In genomic region chr14:99943156-99943555, GRCm38 (mm10) we compare ENCODE assay signal across 8 mouse cellular contexts.
A peak's percentile ranks its signal among the peaks of the same experiment; 100 is the strongest.
DNase-seq lines count a peak whose midpoint lies in the region; ATAC-seq lines count a peak whose summit lies in the region.

No protein-coding gene starts in this region.

- no peak overlapping the region; the same call in 1 of the 2 replicates for H3K9ac ChIP-seq in forebrain, embryonic 16.5 days (replicated peaks; ENCODE audit: low read depth, low read length)
- no peak overlapping the region for H3K9ac ChIP-seq in hindbrain, embryonic 16.5 days (ENCODE audit: low read depth, low read length)
- H3K9ac ChIP-seq in limb, embryonic 12.5 days (replicated peaks): no peak overlapping the region
- no peak overlapping the region for H3K9ac ChIP-seq in midbrain, embryonic 13.5 days (replicated peaks)

- H3K4me3 ChIP-seq in forebrain, embryonic 16.5 days (replicated peaks; ENCODE audit: low read length): no peak overlapping the region
- H3K4me3 ChIP-seq in hindbrain, embryonic 16.5 days (ENCODE audit: low read length): no peak overlapping the region
- no peak overlapping the region for H3K4me3 ChIP-seq in limb, embryonic 12.5 days (replicated peaks)
- H3K4me3 ChIP-seq in midbrain, embryonic 13.5 days (replicated peaks): no peak overlapping the region

- peak; percentile 94 for ATAC-seq in forebrain, embryonic 16.5 days
- peak; percentile 92 for ATAC-seq in hindbrain, embryonic 16.5 days
- peak; percentile 92 for ATAC-seq in limb, embryonic 12.5 days (ENCODE audit: insufficient number of reproducible peaks, insufficient read depth, low FRiP score, low TSS enrichment, low read depth)
- ATAC-seq in midbrain, embryonic 13.5 days: peak; percentile 90

- WGBS in forebrain, embryonic 16.5 days: 3% methylated on average over 8 of the region's 8 CpGs
- WGBS in hindbrain, embryonic 16.5 days: 13% methylated on average over 8 of the region's 8 CpGs
- 11% methylated on average over 8 of the region's 8 CpGs for WGBS in limb, embryonic 12.5 days
- 8% methylated on average over 8 of the region's 8 CpGs for WGBS in midbrain, embryonic 13.5 days

- peak overlapping the region; percentile 69 for H3K27ac ChIP-seq in forebrain, embryonic 16.5 days (ENCODE audit: low read length)
- H3K27ac ChIP-seq in hindbrain, embryonic 16.5 days (ENCODE audit: low read depth, low read length): peak overlapping the region; percentile 75
- H3K27ac ChIP-seq in limb, embryonic 12.5 days: peak overlapping the region; percentile 84
- H3K27ac ChIP-seq in midbrain, embryonic 13.5 days: peak overlapping the region; percentile 67

- H3K9me3 ChIP-seq in forebrain, embryonic 16.5 days (ENCODE audit: control insufficient read depth, low read length): no peaks in the 10 kb centered on the region
- no peaks in the 10 kb centered on the region for H3K9me3 ChIP-seq in hindbrain, embryonic 16.5 days (ENCODE audit: control insufficient read depth, low read length)
- H3K9me3 ChIP-seq in limb, embryonic 12.5 days: no peaks in the 10 kb centered on the region
- H3K9me3 ChIP-seq in midbrain, embryonic 13.5 days: no peaks in the 10 kb centered on the region

- H3K4me2 ChIP-seq in forebrain, embryonic 16.5 days (ENCODE audit: low read length): peak overlapping the region; percentile 20; the same call in 1 of the 2 replicates
- peak overlapping the region; percentile 10; the same call in 1 of the 2 replicates for H3K4me2 ChIP-seq in hindbrain, embryonic 16.5 days (ENCODE audit: low read length)
- H3K4me2 ChIP-seq in limb, embryonic 12.5 days: peak overlapping the region; percentile 40
- no peak overlapping the region for H3K4me2 ChIP-seq in midbrain, embryonic 13.5 days (replicated peaks)

- no peaks in the 10 kb centered on the region for H3K27me3 ChIP-seq in forebrain, embryonic 16.5 days (replicated peaks; ENCODE audit: control insufficient read depth, insufficient read depth, low read length)
- no peaks in the 10 kb centered on the region for H3K27me3 ChIP-seq in hindbrain, embryonic 16.5 days (replicated peaks; ENCODE audit: control insufficient read depth, insufficient read depth, low read length)
- H3K27me3 ChIP-seq in limb, embryonic 12.5 days: no peaks in the 10 kb centered on the region
- H3K27me3 ChIP-seq in midbrain, embryonic 13.5 days: no peaks in the 10 kb centered on the region

- peaks cover 30% of the 10 kb centered on the region for H3K4me1 ChIP-seq in forebrain, embryonic 16.5 days (replicated peaks; ENCODE audit: control insufficient read depth, insufficient read depth, low read length)
- H3K4me1 ChIP-seq in hindbrain, embryonic 16.5 days (ENCODE audit: control insufficient read depth, insufficient read depth, low read depth, low read length): peaks cover 28% of the 10 kb centered on the region
- H3K4me1 ChIP-seq in limb, embryonic 12.5 days (replicated peaks): peaks cover 37% of the 10 kb centered on the region
- H3K4me1 ChIP-seq in midbrain, embryonic 13.5 days (replicated peaks): peaks cover 37% of the 10 kb centered on the region

- peak; percentile 21 for DNase-seq in gastrocnemius, adult 18-20 months (ENCODE audit: low spot score)
- no peak for DNase-seq in gastrocnemius, adult 8-10 months (ENCODE audit: low spot score in 2 of 2)
- peak; percentile 12 for DNase-seq in cerebellum, adult 11-12 months
- DNase-seq in thymus, adult 18-20 months: peak; percentile 58 to 74

- H3K36me3 ChIP-seq in forebrain, embryonic 16.5 days (ENCODE audit: control insufficient read depth, insufficient read depth): no peaks in the 10 kb centered on the region
- H3K36me3 ChIP-seq in hindbrain, embryonic 16.5 days (ENCODE audit: control insufficient read depth, insufficient read depth, low read length): no peaks in the 10 kb centered on the region
- no peaks in the 10 kb centered on the region for H3K36me3 ChIP-seq in limb, embryonic 12.5 days
- peaks cover 17% of the 10 kb centered on the region for H3K36me3 ChIP-seq in midbrain, embryonic 13.5 days

Comparison
In these comparisons a context has a peak if more than half of its experiments do, and no peak if none do; other contexts are left out.
1. DNase-seq: peak in gastrocnemius, adult 18-20 months (single experiment), cerebellum, adult 11-12 months (single experiment) and thymus, adult 18-20 months (2 of 2); none in gastrocnemius, adult 8-10 months (0 of 2).
2. Peak in every context shown above with its lines, with median percentiles within 50 percentile points of each other: ATAC-seq and H3K27ac ChIP-seq.